Mouse (Mus musculus) olfactory bulb, adult 2 months (tissue): ENCODE results near the gene Ift140.

ENCODE experiments used
- CTCF ChIP-seq: fragments of 200-500 bp; IDR thresholded peaks from 2 replicates; pipeline ENCODE4 v1.5.1; 2012; ENCODE audit warnings: low read depth, mild to moderate bottlenecking, low read length, moderate library complexity; ENCODE audit not compliant: insufficient read depth
- POLR2A ChIP-seq: fragments of 200-500 bp; IDR thresholded peaks from 2 replicates; pipeline ENCODE4 v1.6.1; 2012; ENCODE audit warnings: mild to moderate bottlenecking, low read depth, low read length, moderate library complexity; ENCODE audit not compliant: insufficient read depth

GRCm38 (mm10) chr17:25077771-25078372 lies 62.0 kb downstream of the Ift140 start:
- TF ChIP-seq CTCF (no peak), POLR2A (no peak)
